Mouse (Mus musculus) monocyte, adult 2 months (primary cell): ENCODE results near the gene Serpinc1.
"Not testable (repeated sequence)": the region's sequence is repeated elsewhere in the genome, so short reads cannot be mapped to it uniquely, and the experiment has no call there.

Source experiments
- DNase-seq, 2 experiments: peaks; one replicate each; pipeline ENCODE4 v3.0.0; 2022; ENCODE audit warnings: low spot score in 2 of 2, low read depth in 1 of 2

Gene Serpinc1

GRCm38 (mm10) chr1:160978071-160978735 lies at the start of gene Serpinc1:
TSS of gene Serpinc1 (plus strand) at chr1:160978585.
- no peak for DNase-seq

DNA sequence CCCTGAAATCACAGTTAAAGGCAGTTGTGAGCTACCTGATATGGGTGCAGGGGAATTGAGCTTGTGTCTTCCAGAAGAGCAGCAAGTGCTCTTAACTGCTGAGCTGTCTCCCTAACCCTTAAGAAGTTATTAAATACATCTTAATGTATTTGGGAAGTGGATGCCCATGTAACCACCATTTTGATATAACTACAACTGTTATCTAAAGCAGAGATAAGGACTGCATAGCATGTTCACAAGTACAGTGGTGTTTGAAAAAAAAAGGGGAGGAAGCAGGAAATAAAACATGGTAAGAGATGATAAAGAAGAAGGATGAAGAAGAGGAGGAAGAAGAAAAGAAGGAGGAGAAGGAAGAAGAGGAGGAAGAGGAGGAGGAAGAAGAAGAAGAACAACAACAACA lies 47.1 kb upstream of the Serpinc1 start:
- no peak for DNase-seq

GRCm38 (mm10) chr1:160933896-160934482 lies 44.4 kb upstream of the Serpinc1 start:
- no peak for DNase-seq

DNA sequence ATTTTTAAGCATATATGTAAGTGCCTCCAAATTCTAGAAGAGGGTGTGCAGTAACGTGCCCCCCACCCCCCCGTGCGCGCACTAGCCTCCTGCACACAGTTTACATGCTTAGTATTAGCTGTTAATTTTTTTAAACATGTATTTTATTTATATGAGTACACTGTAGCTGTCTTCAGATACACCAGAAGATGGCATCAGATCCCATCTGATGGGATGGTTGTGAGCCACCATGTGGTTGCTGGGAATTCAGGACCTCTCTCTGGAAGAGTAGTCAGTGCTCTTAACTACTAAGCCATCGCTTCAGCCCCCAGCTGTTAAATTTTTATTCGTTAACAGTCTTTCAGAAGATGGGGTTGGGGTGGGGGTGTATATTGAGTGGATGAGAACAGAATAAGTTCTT lies 42.8 kb upstream of the Serpinc1 start:
- DNase-seq: no peak

- DNase-seq: no peak
Observed at GRCm38 (mm10) chr1:160963199-160963598, 15.2 kb upstream of the Serpinc1 start.

DNA sequence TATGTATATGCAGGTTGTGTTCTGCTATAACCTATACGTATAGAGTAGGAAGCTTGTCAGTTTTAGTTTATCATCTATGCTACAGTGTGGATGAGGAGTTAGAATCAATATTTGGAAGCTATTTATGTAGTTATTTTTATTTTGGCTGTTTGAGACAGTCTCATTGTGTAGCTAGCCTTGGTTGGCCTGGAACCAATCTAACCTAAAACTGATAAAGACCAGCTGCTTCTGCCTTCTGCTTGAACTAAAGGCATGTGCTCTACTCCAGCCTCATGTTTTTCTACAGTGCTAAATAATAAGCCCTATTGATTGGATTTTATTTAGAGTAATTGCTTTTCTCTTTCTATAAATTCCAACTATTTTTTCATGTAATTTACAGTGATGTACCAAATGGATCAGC lies 11.1 kb upstream of the Serpinc1 start:
- no peak for DNase-seq

DNA sequence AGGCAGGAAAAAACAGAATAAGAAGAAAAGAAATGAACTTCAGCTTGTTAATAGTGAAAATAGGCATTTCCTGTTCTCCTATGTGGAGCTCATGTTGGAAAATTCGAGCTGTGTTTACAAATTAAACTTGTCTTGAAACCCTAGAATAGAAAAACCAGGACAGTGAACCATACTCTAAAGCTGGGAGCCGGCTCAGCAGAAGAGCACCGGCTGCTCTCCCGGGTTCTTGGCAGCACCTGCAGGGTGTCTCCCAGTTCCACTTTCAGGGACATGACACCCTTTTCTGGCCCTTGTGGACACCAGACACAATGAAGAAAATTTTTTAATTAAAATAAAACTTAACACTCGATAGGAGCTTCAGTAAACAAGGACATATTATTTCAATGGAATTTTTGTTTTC lies 9.7 kb upstream of the Serpinc1 start:
- DNase-seq: no peak

- DNase-seq: no peak
Observed at GRCm38 (mm10) chr1:160980021-160980420, 1.6 kb downstream of the Serpinc1 start.

GRCm38 (mm10) chr1:160980537-160981234 lies 2.3 kb downstream of the Serpinc1 start:
- no peak for DNase-seq

DNA sequence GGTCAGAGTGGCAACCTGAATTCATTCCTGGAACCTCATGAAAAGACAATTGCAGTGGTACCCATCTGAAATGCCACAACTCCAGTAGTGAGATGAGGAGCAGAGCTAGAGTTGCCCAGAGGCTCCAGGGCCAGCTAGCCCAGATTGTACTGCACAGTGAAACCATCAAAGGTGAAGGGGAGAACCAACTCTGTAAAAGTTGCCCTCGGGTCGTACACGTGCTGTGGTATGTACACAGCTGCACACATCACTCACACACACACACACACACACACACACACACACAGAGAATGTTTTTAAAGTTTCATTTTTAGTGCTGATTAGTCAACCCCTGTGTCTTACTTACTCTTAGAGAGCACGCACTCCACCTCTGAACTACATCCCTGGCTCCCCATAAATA lies 3.0 kb downstream of the Serpinc1 start:
- DNase-seq: no peak

GRCm38 (mm10) chr1:160982887-160983286 lies 4.5 kb downstream of the Serpinc1 start:
- DNase-seq: no peak

GRCm38 (mm10) chr1:160984731-160985130 lies 6.3 kb downstream of the Serpinc1 start:
- not testable (repeated sequence) for DNase-seq

DNA sequence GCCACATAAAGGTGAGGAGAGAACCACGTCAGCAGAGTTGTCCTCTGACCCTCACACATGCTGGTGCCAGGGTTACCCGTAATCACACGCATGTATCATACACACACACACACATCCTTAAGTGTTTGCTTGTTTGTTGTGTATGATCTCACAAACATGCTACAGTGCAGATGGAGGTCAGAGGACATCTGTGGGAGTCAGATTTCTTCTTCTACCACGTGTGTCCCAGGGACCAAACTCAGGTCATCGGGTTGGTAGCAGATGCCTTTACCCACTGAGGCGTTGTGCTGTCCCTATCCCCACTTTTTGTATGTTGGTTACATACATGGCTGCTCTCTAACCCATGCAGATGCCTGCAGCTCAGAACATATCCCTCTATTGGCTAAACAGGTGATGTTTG lies 7.1 kb downstream of the Serpinc1 start:
- DNase-seq: no peak

- DNase-seq: no peak
Observed at GRCm38 (mm10) chr1:160986881-160987635, 8.7 kb downstream of the Serpinc1 start.

GRCm38 (mm10) chr1:160989395-160989794 lies 11.0 kb downstream of the Serpinc1 start:
- no peak for DNase-seq

DNA sequence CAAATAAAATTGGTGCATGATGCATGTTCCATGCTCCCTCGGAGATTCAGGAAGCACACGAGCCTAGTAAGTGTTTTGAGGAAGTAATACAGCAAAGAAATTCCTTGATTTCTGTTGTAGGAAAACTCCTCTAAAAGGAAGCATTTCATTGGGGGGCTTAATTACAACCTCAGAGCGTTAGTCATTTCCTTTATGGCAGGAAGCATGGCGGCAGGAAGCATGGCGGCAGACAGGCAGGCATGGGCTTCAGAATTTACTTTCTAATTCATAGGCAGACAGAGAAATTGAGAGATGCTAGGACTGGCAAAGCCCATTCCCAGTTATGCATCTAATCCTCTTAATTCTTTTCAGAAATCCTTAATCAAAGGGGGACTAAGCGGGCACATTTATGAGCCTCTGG lies 15.5 kb downstream of the Serpinc1 start:
- DNase-seq: no peak

DNA sequence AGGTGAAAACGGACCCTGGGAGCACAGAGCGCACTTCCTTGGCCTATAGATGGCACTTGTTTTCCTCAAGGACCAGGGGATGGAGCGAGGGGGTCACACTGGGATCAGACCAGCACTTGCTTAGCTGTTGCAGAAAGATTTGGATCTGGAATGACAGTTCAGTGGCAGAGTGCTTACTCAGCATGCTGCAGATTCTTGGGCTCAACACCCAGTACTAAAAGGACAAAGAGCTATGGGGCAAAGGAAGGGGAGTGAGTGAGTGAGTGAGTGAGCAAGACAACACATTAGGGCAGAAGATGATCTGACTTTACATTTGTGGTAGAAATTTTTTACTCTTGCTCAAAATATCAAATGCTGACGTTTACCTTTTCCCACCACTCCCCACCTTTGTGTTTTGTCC lies 26.6 kb downstream of the Serpinc1 start:
- no peak for DNase-seq

DNA sequence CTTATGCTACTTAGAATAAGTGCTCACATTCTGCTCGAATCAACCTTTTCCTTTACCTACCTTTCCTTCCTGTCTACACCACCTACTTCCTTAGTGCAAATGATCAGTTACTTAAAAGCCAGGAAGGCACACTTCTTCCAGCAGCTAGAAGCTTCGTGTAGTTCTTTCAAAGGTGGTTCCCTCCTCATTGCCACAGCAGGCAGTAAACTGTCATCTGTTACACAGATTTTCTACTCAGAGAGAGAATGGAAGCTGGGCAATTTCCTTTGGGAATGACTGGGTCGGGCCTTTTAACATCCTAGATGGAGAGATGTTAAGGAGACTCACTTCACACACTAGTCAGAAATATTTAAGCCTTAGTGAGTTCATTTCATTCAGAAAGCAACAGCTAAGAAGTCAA lies 27.1 kb downstream of the Serpinc1 start:
- no peak for DNase-seq

DNA sequence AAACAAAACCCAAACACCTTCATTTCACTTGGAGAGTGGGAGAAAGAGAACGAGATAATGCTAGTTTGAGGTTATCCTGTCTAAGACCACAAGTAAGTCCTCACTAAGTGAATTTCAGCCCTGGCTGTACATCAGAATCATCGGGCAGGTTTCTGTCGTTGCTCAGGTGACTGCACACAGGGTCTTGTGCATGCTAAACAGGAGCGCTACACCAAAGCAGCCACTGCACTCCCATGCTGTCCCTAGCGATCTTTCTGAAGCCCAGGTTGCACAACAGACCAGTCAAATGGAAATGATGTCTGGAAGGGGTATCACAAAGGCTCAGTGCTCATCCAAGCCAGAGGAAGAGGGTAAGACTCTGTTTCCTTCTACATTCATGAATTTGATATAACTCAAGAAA lies 28.1 kb downstream of the Serpinc1 start:
- DNase-seq: no peak

- DNase-seq: no peak
Observed at GRCm38 (mm10) chr1:161008038-161008437, 29.7 kb downstream of the Serpinc1 start.

- no peak for DNase-seq
Observed at GRCm38 (mm10) chr1:161010436-161010835, 32.1 kb downstream of the Serpinc1 start.

GRCm38 (mm10) chr1:161016378-161016777 lies 38.0 kb downstream of the Serpinc1 start:
- DNase-seq: no peak
